Mouse (Mus musculus): ENCODE results near the gene Mapt. TPM values are rescaled to one million over a fixed set of nuclear protein-coding genes. Genes with fewer than 3 reads are reported as not detected.

The Mapt gene
- polyA plus RNA-seq, 1 experiment = 0.94 TPM

GRCm38 (mm10) chr11:104311643-104312042, 80.5 kb downstream of the Mapt start:
- TF ChIP-seq POLR2A (IDR thresholded peaks at IDR 0.05; ENCODE audit: control insufficient read depth, low read depth, low read length) (no peak), CTCF (IDR thresholded peaks at IDR 0.05; ENCODE audit: control insufficient read depth, insufficient read depth, insufficient replicate concordance, low read depth, low read length) (peak; percentile 89)
- Histone ChIP-seq H3K27ac (ENCODE audit: control insufficient read depth, insufficient read depth, low read depth, low read length) (no peak overlapping the region), H3K4me3 (ENCODE audit: control insufficient read depth, low read depth, low read length) (no peak overlapping the region), H3K36me3 (ENCODE audit: control insufficient read depth, insufficient read depth, low read length) (no peaks in the 10 kb centered on the region), H3K4me1 (ENCODE audit: control insufficient read depth, insufficient read depth, low read length) (peaks cover 2% of the 10 kb centered on the region; the same call in 1 of the 2 replicates), H3K27me3 (ENCODE audit: control insufficient read depth, insufficient read depth, low read length) (no peaks in the 10 kb centered on the region)

DNA sequence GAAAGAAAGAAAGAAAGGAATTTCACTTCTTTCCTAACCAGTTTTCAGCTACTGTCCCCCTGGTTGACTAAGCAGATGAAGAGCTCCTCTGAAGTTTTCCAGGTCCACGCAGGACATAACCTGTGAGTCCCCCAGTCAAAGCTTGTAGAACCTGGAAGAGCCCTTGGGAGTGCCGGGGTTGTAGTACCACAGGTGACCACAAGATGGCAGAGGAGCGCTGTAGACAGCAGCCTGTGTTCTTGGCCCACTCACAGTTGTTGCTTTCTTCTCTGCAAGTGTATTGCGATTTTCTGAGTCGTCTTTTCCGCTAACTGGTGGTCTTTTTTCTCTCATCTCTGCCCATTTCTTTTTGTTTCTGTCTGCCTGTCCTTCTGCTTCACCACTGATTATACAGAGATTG, 84.5 kb downstream of the Mapt start:
- Histone ChIP-seq H3K36me3 (ENCODE audit: control insufficient read depth, insufficient read depth, low read length) (no peaks in the 10 kb centered on the region), H3K27me3 (ENCODE audit: control insufficient read depth, insufficient read depth, low read length) (no peaks in the 10 kb centered on the region), H3K27ac (ENCODE audit: control insufficient read depth, insufficient read depth, low read depth, low read length) (no peak overlapping the region), H3K4me1 (ENCODE audit: control insufficient read depth, insufficient read depth, low read length) (peaks cover 8% of the 10 kb centered on the region), H3K4me3 (ENCODE audit: control insufficient read depth, low read depth, low read length) (no peak overlapping the region)
- TF ChIP-seq POLR2A (IDR thresholded peaks at IDR 0.05; ENCODE audit: control insufficient read depth, low read depth, low read length) (no peak), CTCF (IDR thresholded peaks at IDR 0.05; ENCODE audit: control insufficient read depth, insufficient read depth, insufficient replicate concordance, low read depth, low read length) (peak; percentile 98)

- H3K27me3 ChIP-seq (ENCODE audit: control insufficient read depth, insufficient read depth, low read length) = no peaks in the 10 kb centered on the region
These were observed 85.7 kb downstream of the Mapt start for GRCm38 (mm10) chr11:104316685-104317400.

DNA sequence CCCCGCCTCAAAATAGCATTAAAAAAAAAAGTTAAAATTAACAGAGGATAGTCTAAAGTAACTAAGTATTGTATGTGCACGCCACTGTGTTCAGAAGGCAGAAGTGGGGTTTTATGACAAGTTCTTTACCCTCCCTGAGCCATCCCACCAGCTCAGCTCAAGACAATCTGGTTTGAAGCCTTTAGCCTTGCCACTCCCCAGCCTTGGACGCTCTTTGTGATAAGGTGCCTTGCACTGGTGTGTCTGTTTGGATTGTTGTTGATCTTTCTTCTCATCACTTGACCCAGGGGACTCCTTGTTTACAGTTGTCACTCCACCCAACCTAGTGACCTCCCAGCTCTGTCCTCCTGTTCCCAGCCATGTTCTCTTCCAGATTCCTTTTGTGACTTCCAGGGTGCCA, 86.4 kb downstream of the Mapt start:
- H3K36me3 ChIP-seq (ENCODE audit: control insufficient read depth, insufficient read depth, low read length) = no peaks in the 10 kb centered on the region
- no peak for TF ChIP-seq POLR2A (IDR thresholded peaks at IDR 0.05; ENCODE audit: control insufficient read depth, low read depth, low read length)
- TF ChIP-seq CTCF (IDR thresholded peaks at IDR 0.05; ENCODE audit: control insufficient read depth, insufficient read depth, insufficient replicate concordance, low read depth, low read length) = no peak
- no peak overlapping the region for H3K4me3 ChIP-seq (ENCODE audit: control insufficient read depth, low read depth, low read length)
- no peaks in the 10 kb centered on the region for H3K27me3 ChIP-seq (ENCODE audit: control insufficient read depth, insufficient read depth, low read length)
- H3K4me1 ChIP-seq (ENCODE audit: control insufficient read depth, insufficient read depth, low read length) = peaks cover 8% of the 10 kb centered on the region
- H3K27ac ChIP-seq (ENCODE audit: control insufficient read depth, insufficient read depth, low read depth, low read length) = no peak overlapping the region

More at GRCm38 (mm10) chr11:104316685-104317400, 85.7 kb downstream of the Mapt start:
- H3K4me3 ChIP-seq (ENCODE audit: control insufficient read depth, low read depth, low read length) = no peak overlapping the region
- peaks cover 8% of the 10 kb centered on the region for H3K4me1 ChIP-seq (ENCODE audit: control insufficient read depth, insufficient read depth, low read length)
- TF ChIP-seq POLR2A (IDR thresholded peaks at IDR 0.05; ENCODE audit: control insufficient read depth, low read depth, low read length) (no peak), CTCF (IDR thresholded peaks at IDR 0.05; ENCODE audit: control insufficient read depth, insufficient read depth, insufficient replicate concordance, low read depth, low read length) (no peak)
- H3K27ac ChIP-seq (ENCODE audit: control insufficient read depth, insufficient read depth, low read depth, low read length) = no peak overlapping the region
- H3K36me3 ChIP-seq (ENCODE audit: control insufficient read depth, insufficient read depth, low read length) = no peaks in the 10 kb centered on the region

GRCm38 (mm10) chr11:104318940-104319781, 88.0 kb downstream of the Mapt start:
- H3K4me1 ChIP-seq (ENCODE audit: control insufficient read depth, insufficient read depth, low read length) = peaks cover 8% of the 10 kb centered on the region
- H3K27me3 ChIP-seq (ENCODE audit: control insufficient read depth, insufficient read depth, low read length) = no peaks in the 10 kb centered on the region
- no peak overlapping the region for H3K27ac ChIP-seq (ENCODE audit: control insufficient read depth, insufficient read depth, low read depth, low read length)
- peak overlapping the region; percentile 38 for H3K4me3 ChIP-seq (ENCODE audit: control insufficient read depth, low read depth, low read length)
- TF ChIP-seq CTCF (IDR thresholded peaks at IDR 0.05; ENCODE audit: control insufficient read depth, insufficient read depth, insufficient replicate concordance, low read depth, low read length) (no peak), POLR2A (IDR thresholded peaks at IDR 0.05; ENCODE audit: control insufficient read depth, low read depth, low read length) (no peak)
- no peaks in the 10 kb centered on the region for H3K36me3 ChIP-seq (ENCODE audit: control insufficient read depth, insufficient read depth, low read length)

- no peaks in the 10 kb centered on the region for H3K36me3 ChIP-seq (ENCODE audit: control insufficient read depth, insufficient read depth, low read length)
- H3K27ac ChIP-seq (ENCODE audit: control insufficient read depth, insufficient read depth, low read depth, low read length) = no peak overlapping the region
- H3K4me1 ChIP-seq (ENCODE audit: control insufficient read depth, insufficient read depth, low read length) = peaks cover 8% of the 10 kb centered on the region
- TF ChIP-seq CTCF (IDR thresholded peaks at IDR 0.05; ENCODE audit: control insufficient read depth, insufficient read depth, insufficient replicate concordance, low read depth, low read length) (no peak), POLR2A (IDR thresholded peaks at IDR 0.05; ENCODE audit: control insufficient read depth, low read depth, low read length) (no peak)
- no peak overlapping the region for H3K4me3 ChIP-seq (ENCODE audit: control insufficient read depth, low read depth, low read length)
- H3K27me3 ChIP-seq (ENCODE audit: control insufficient read depth, insufficient read depth, low read length) = no peaks in the 10 kb centered on the region
These were observed 89.3 kb downstream of the Mapt start for GRCm38 (mm10) chr11:104320511-104320910.

DNA sequence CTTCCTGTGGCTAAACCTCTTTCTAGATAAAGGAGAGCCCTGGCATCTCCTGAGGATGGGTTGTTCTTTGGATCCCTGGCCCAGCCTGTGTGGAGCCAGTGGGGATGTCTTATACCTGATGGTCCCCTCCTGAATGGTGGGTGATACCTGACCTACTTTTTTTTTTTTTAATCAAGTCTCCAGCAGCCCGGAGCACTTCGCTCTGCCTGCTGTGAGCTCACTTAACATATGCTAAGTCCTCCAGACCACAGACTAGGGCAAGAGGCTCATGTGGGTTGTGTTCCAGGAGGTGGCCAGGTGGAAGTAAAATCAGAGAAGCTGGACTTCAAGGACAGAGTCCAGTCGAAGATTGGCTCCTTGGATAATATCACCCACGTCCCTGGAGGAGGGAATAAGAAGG, 91.0 kb downstream of the Mapt start:
- Histone ChIP-seq H3K4me3 (ENCODE audit: control insufficient read depth, low read depth, low read length) (no peak overlapping the region), H3K36me3 (ENCODE audit: control insufficient read depth, insufficient read depth, low read length) (no peaks in the 10 kb centered on the region), H3K27me3 (ENCODE audit: control insufficient read depth, insufficient read depth, low read length) (no peaks in the 10 kb centered on the region), H3K4me1 (ENCODE audit: control insufficient read depth, insufficient read depth, low read length) (peaks cover 8% of the 10 kb centered on the region), H3K27ac (ENCODE audit: control insufficient read depth, insufficient read depth, low read depth, low read length) (no peak overlapping the region)
- TF ChIP-seq CTCF (IDR thresholded peaks at IDR 0.05; ENCODE audit: control insufficient read depth, insufficient read depth, insufficient replicate concordance, low read depth, low read length) = no peak
- no peak for TF ChIP-seq POLR2A (IDR thresholded peaks at IDR 0.05; ENCODE audit: control insufficient read depth, low read depth, low read length)

All from testis, adult 2 months (tissue).